In genomic region chr15:27693235-27693634, GRCm38 (mm10) we compare ENCODE assay signal across 21 mouse cellular contexts.
"Had no signal": no experiment of that assay in that cellular context is flagged by ENCODE, and none has a peak within 500 bp of the region (broad histone marks: within the 10 kb centered on the region; RNA-seq: fewer than 3 reads in every experiment).

No protein-coding gene starts in this region.

- H3K9ac ChIP-seq: liver, postnatal 0 days; lung, embryonic 15.5 days; midbrain, embryonic 13.5 days; neural tube, embryonic 13.5 days; neural tube, embryonic 15.5 days had no signal

- H3K4me1 ChIP-seq: lung, embryonic 15.5 days; midbrain, embryonic 10.5 days; midbrain, embryonic 13.5 days; neural tube, embryonic 13.5 days; neural tube, embryonic 15.5 days had no signal

- H3K4me2 ChIP-seq: lung, embryonic 15.5 days; midbrain, embryonic 13.5 days; neural tube, embryonic 13.5 days; neural tube, embryonic 15.5 days had no signal

- H3K36me3 ChIP-seq: lung, embryonic 15.5 days; midbrain, embryonic 10.5 days; midbrain, embryonic 13.5 days; neural tube, embryonic 13.5 days; neural tube, embryonic 15.5 days had no signal

- H3K27me3 ChIP-seq: lung, embryonic 15.5 days; midbrain, embryonic 13.5 days; neural tube, embryonic 13.5 days; neural tube, embryonic 15.5 days had no signal

- H3K4me3 ChIP-seq: lung, embryonic 15.5 days; midbrain, embryonic 10.5 days; midbrain, embryonic 13.5 days; myocyte; neural tube, embryonic 13.5 days; neural tube, embryonic 15.5 days had no signal

- H3K9me3 ChIP-seq: lung, embryonic 15.5 days; midbrain, embryonic 10.5 days; midbrain, embryonic 13.5 days; neural tube, embryonic 13.5 days; neural tube, embryonic 15.5 days had no signal

- ATAC-seq: liver, postnatal 0 days; lung, postnatal 0 days; midbrain, embryonic 13.5 days; midbrain, embryonic 16.5 days had no signal

- DNase-seq: liver, postnatal 0 days; lung, adult 2 months; lung, postnatal 14 days; lung, postnatal 36 days; retina, postnatal 1 day; right cerebral cortex, adult 18-20 months; right cerebral cortex, postnatal 25 days; right cerebral cortex, postnatal 4 days; spleen, adult 18-20 months; thymus, adult 18-20 months; thymus, postnatal 14 days; thymus, postnatal 36 days had no signal

- H3K27ac ChIP-seq: lung, embryonic 15.5 days; macrophage; midbrain, embryonic 10.5 days; midbrain, embryonic 13.5 days; neural tube, embryonic 13.5 days; neural tube, embryonic 15.5 days had no signal
